Mouse (Mus musculus) MEL (cell line): Measurements from ENCODE around the gene Bbs9. TPM values are rescaled to one million over a fixed set of nuclear protein-coding genes. Genes with fewer than 3 reads are reported as not detected.

Experiments used
- DNase-seq: peaks from one replicate; pipeline ENCODE4 v3.0.0; 2011; ENCODE audit warnings: low read depth, low spot score
- H3K27ac ChIP-seq: 2 replicates; pipeline ENCODE4 v1.5.1; 2012; ENCODE audit warnings: low read depth, mild to moderate bottlenecking, control low read depth, low read length, moderate library complexity; ENCODE audit not compliant: control insufficient read depth
- H3K27me3 ChIP-seq, 2 experiments: fragments of 150-350 bp in 1 of 2; sonication (generic) in 1 of 2; 2 replicates each; pipeline ENCODE4 v1.6.1; 2012; ENCODE audit warnings: low read length in 2 of 2, mild to moderate bottlenecking in 2 of 2, improper control_type of control experiment in 1 of 2, moderate library complexity in 1 of 2; ENCODE audit not compliant: insufficient read depth in 2 of 2, control insufficient read depth in 1 of 2
- H3K36me3 ChIP-seq, 2 experiments: 2 replicates each; pipeline ENCODE4 v1.6.1; 2012 to 2014; ENCODE audit warnings: low read length in 2 of 2, improper control_type of control experiment in 1 of 2, inconsistent platforms in 1 of 2, mild to moderate bottlenecking in 1 of 2; ENCODE audit not compliant: insufficient read depth in 2 of 2, control insufficient read depth in 1 of 2
- H3K4me1 ChIP-seq, 2 experiments: fragments of 150-350 bp in 1 of 2; sonication (generic) in 1 of 2; 2 replicates each; pipeline ENCODE4 v1.6.1; 2012; ENCODE audit warnings: low read length in 2 of 2, improper control_type of control experiment in 1 of 2, mild to moderate bottlenecking in 1 of 2; ENCODE audit not compliant: insufficient read depth in 2 of 2, control insufficient read depth in 1 of 2
- H3K4me3 ChIP-seq, 2 experiments: fragments of 150-350 bp in 1 of 2; sonication (generic) in 1 of 2; 2 replicates each; pipeline ENCODE4 v1.5.1; 2012; ENCODE audit warnings: low read depth in 2 of 2, low read length in 2 of 2, mild to moderate bottlenecking in 2 of 2, moderate library complexity in 2 of 2, control low read depth in 1 of 2, improper control_type of control experiment in 1 of 2; ENCODE audit not compliant: control insufficient read depth in 1 of 2, insufficient read depth in 1 of 2
- H3K79me2 ChIP-seq: 2 replicates; pipeline ENCODE4 v1.6.1; 2012; ENCODE audit warnings: mild to moderate bottlenecking, low read length, moderate library complexity; ENCODE audit not compliant: control insufficient read depth, poor library complexity, insufficient read depth
- H3K9ac ChIP-seq: 2 replicates; pipeline ENCODE4 v1.6.1; 2012; ENCODE audit warnings: low read depth, mild to moderate bottlenecking, control low read depth, low read length, moderate library complexity; ENCODE audit not compliant: control insufficient read depth, poor library complexity, severe bottlenecking
- H3K9me3 ChIP-seq: fragments of 150-350 bp; sonication (generic); replicated peaks from 2 replicates; pipeline ENCODE4 v1.6.1; 2012; ENCODE audit warnings: mild to moderate bottlenecking, low read length, improper control_type of control experiment, moderate library complexity; ENCODE audit not compliant: insufficient read depth
- BHLHE40 ChIP-seq: IDR thresholded peaks from 2 replicates; pipeline ENCODE4 v1.6.1; 2012; ENCODE audit warnings: low read depth, mild to moderate bottlenecking, inconsistent platforms, low read length, improper control_type of control experiment, borderline replicate concordance
- CHD2 ChIP-seq: IDR thresholded peaks from 2 replicates; pipeline ENCODE4 v1.6.1; 2011; ENCODE audit warnings: low read length, improper control_type of control experiment
- CTCF ChIP-seq, 3 experiments: IDR thresholded peaks in 2 of 3; conservative IDR thresholded peaks in 1 of 3; 2 replicates each; pipeline ENCODE4 v1.5.1; 2011 to 2012; ENCODE audit warnings: low read length in 3 of 3, low read depth in 2 of 3, mild to moderate bottlenecking in 2 of 3, improper control_type of control experiment in 1 of 3, inconsistent platforms in 1 of 3, mixed read lengths in 1 of 3, moderate library complexity in 1 of 3; ENCODE audit not compliant: control insufficient read depth in 1 of 3, insufficient read depth in 1 of 3, poor library complexity in 1 of 3, severe bottlenecking in 1 of 3
- E2F4 ChIP-seq: IDR thresholded peaks from 2 replicates; pipeline ENCODE4 v1.6.1; 2011; ENCODE audit warnings: low read depth, low read length, improper control_type of control experiment, borderline replicate concordance
- JUND ChIP-seq: IDR thresholded peaks from 2 replicates; pipeline ENCODE4 v1.6.1; 2011; ENCODE audit warnings: low read depth, mild to moderate bottlenecking, improper control_type of control experiment, low read length
- KAT2A ChIP-seq: conservative IDR thresholded peaks from 2 replicates; pipeline ENCODE4 v1.6.1; 2012; ENCODE audit warnings: low read depth, low read length, improper control_type of control experiment, inconsistent platforms
- MAZ ChIP-seq: IDR thresholded peaks from 2 replicates; pipeline ENCODE4 v1.6.1; 2012; ENCODE audit warnings: low read depth, mild to moderate bottlenecking, inconsistent platforms, low read length, improper control_type of control experiment
- MXI1 ChIP-seq: IDR thresholded peaks from 2 replicates; pipeline ENCODE4 v1.6.1; 2011; ENCODE audit warnings: mild to moderate bottlenecking, low read depth, low read length, improper control_type of control experiment
- NELFE ChIP-seq: IDR thresholded peaks from 2 replicates; pipeline ENCODE4 v1.6.1; 2011; ENCODE audit warnings: low read depth, low read length, improper control_type of control experiment
- NRF1 ChIP-seq: IDR thresholded peaks from 2 replicates; pipeline ENCODE4 v1.6.1; 2014; ENCODE audit warnings: low read depth, mild to moderate bottlenecking, inconsistent platforms, low read length, improper control_type of control experiment, moderate library complexity; ENCODE audit not compliant: poor library complexity, insufficient read depth, severe bottlenecking
- POLR2A ChIP-seq, 2 experiments: IDR thresholded peaks; 2 replicates each; pipeline ENCODE4 v1.6.1; 2011 to 2012; ENCODE audit warnings: low read length in 2 of 2, mild to moderate bottlenecking in 2 of 2, control low read depth in 1 of 2, improper control_type of control experiment in 1 of 2, low read depth in 1 of 2, moderate library complexity in 1 of 2; ENCODE audit not compliant: control insufficient read depth in 1 of 2, insufficient read depth in 1 of 2, poor library complexity in 1 of 2
- POLR2AphosphoS5 ChIP-seq: IDR thresholded peaks from 2 replicates; pipeline ENCODE4 v1.6.1; 2012; ENCODE audit warnings: low read depth, borderline replicate concordance, mild to moderate bottlenecking, inconsistent platforms, low read length, moderate library complexity, mixed read lengths
- RAD21 ChIP-seq: IDR thresholded peaks from 2 replicates; pipeline ENCODE4 v1.6.1; 2011; ENCODE audit warnings: mild to moderate bottlenecking, low read depth, low read length, improper control_type of control experiment
- RCOR1 ChIP-seq: IDR thresholded peaks from 2 replicates; pipeline ENCODE4 v1.6.1; 2012; ENCODE audit warnings: low read depth, mild to moderate bottlenecking, inconsistent platforms, low read length, improper control_type of control experiment
- SIN3A ChIP-seq: IDR thresholded peaks from 2 replicates; pipeline ENCODE4 v1.6.1; 2012; ENCODE audit warnings: low read length, improper control_type of control experiment, inconsistent platforms
- SMC3 ChIP-seq: IDR thresholded peaks from 2 replicates; pipeline ENCODE4 v1.6.1; 2011; ENCODE audit warnings: low read depth, low read length, improper control_type of control experiment
- TAL1 ChIP-seq: IDR thresholded peaks from 2 replicates; pipeline ENCODE4 v1.6.1; 2012; ENCODE audit warnings: mild to moderate bottlenecking, inconsistent platforms, low read length, moderate library complexity, mixed read lengths
- TCF12 ChIP-seq: IDR thresholded peaks from 2 replicates; pipeline ENCODE4 v1.6.1; 2014; ENCODE audit warnings: low read depth, mild to moderate bottlenecking, inconsistent platforms, low read length, improper control_type of control experiment, moderate library complexity
- UBTF ChIP-seq: IDR thresholded peaks from 2 replicates; pipeline ENCODE4 v1.6.1; 2012; ENCODE audit warnings: low read depth, mild to moderate bottlenecking, inconsistent platforms, low read length, improper control_type of control experiment, moderate library complexity, borderline replicate concordance; ENCODE audit not compliant: insufficient read depth
- ZC3H11A ChIP-seq: IDR thresholded peaks from 2 replicates; pipeline ENCODE4 v1.6.1; 2012; ENCODE audit warnings: low read depth, mild to moderate bottlenecking, inconsistent platforms, low read length, improper control_type of control experiment
- ZKSCAN1 ChIP-seq: IDR thresholded peaks from 2 replicates; pipeline ENCODE4 v1.6.1; 2012; ENCODE audit warnings: low read depth, mild to moderate bottlenecking, inconsistent platforms, low read length, improper control_type of control experiment, moderate library complexity
- ZNF384 ChIP-seq: IDR thresholded peaks from 2 replicates; pipeline ENCODE4 v1.6.1; 2012; ENCODE audit warnings: low read depth, mild to moderate bottlenecking, inconsistent platforms, low read length, improper control_type of control experiment
- polyA plus RNA-seq, 2 experiments: library from polyadenylated mRNA; stranded (reverse) in 1 of 2; unstranded in 1 of 2; fragments of >175 nt in 1 of 2; fragments of >200 nt in 1 of 2; gene quantifications; 2 replicates each; pipeline versions ENCODE4 v1.2.1 to v1.2.4; 2012; ENCODE audit warnings: low replicate concordance in 2 of 2, low read depth in 1 of 2; ENCODE audit not compliant: insufficient read length in 2 of 2, insufficient read depth in 1 of 2, missing spikeins in 1 of 2
- total RNA-seq: library from RNA; depleted of rRNA; stranded (reverse); fragments of 300-350 nt; gene quantifications from 2 replicates; pipeline ENCODE4 v1.2.3, GENCODE M21; 2012

Gene Bbs9
- total and polyA plus RNA-seq, 3 experiments: 18.5 to 19.5 TPM; not detected in 1

- Histone ChIP-seq H3K79me2 (no peaks in the 10 kb centered on the region), H3K9ac (no peak overlapping the region), H3K36me3 (peaks cover 0 to 8% of the 10 kb centered on the region in 2 experiments; a peak in 2 of 4 replicates), H3K4me1 (peaks cover 3 to 10% of the 10 kb centered on the region in 2 experiments), H3K4me3 (no peak overlapping the region), H3K27ac (no peak overlapping the region), H3K27me3 (no peaks in the 10 kb centered on the region), H3K9me3 (no peaks in the 10 kb centered on the region)
- no peak for DNase-seq
- TF ChIP-seq ZNF384 (no peak), POLR2AphosphoS5 (no peak), CHD2 (no peak), UBTF (no peak), TCF12 (no peak), NELFE (no peak), TAL1 (no peak), MXI1 (no peak), CTCF (IDR thresholded peaks at IDR 0.05 in 2 of 3, conservative IDR thresholded peaks at IDR 0.05 in 1 of 3; ENCODE audit: control insufficient read depth in 1 of 3, insufficient read depth in 1 of 3, low read depth in 2 of 3, low read length in 3 of 3, poor library complexity in 1 of 3, severe bottlenecking in 1 of 3) (no peak), E2F4 (no peak), KAT2A (no peak), MAZ (no peak), JUND (no peak), NRF1 (no peak), ZKSCAN1 (no peak), SIN3A (no peak), SMC3 (no peak)
These were observed 403.8 kb downstream of the Bbs9 start for GRCm38 (mm10) chr9:22879266-22879665.

GRCm38 (mm10) chr9:22886351-22886750, 410.8 kb downstream of the Bbs9 start:
- no peak for DNase-seq
- H3K79me2 ChIP-seq: no peaks in the 10 kb centered on the region
- no peak for TF ChIP-seq ZC3H11A
- no peak for TF ChIP-seq RAD21
- no peak for TF ChIP-seq UBTF
- TF ChIP-seq POLR2A (IDR thresholded peaks at IDR 0.05; ENCODE audit: control insufficient read depth in 1 of 2, insufficient read depth in 1 of 2, low read depth in 1 of 2, low read length in 2 of 2, poor library complexity in 1 of 2): no peak
- TF ChIP-seq JUND: no peak
- no peak for TF ChIP-seq BHLHE40
- TF ChIP-seq RCOR1: no peak
- TF ChIP-seq, all 39 proteins: peak for 0
- H3K9me3 ChIP-seq: no peaks in the 10 kb centered on the region
- H3K36me3 ChIP-seq: 0 out of 4 replicates have a peak, but pooled peaks cover 0 to under 1% of the 10 kb centered on the region in 2 experiments
- no peak overlapping the region for H3K27ac ChIP-seq
- H3K27me3 ChIP-seq: no peaks in the 10 kb centered on the region
- no peak overlapping the region for H3K9ac ChIP-seq
- H3K4me1 ChIP-seq: peaks cover 0 to 2% of the 10 kb centered on the region in 2 experiments; a peak in 2 of 4 replicates
- H3K4me3 ChIP-seq: no peak overlapping the region
